Mouse (Mus musculus) midbrain, embryonic 12.5 days (tissue): ENCODE results near the gene Zbtb7b. TPM values are rescaled to one million over a fixed set of nuclear protein-coding genes. Genes with fewer than 3 reads are reported as not detected.

Experiments
- ATAC-seq: fragments of 200-750 bp; cut with Nextera tagmentation; 2 replicates; pipeline ENCODE4 v1.8.0; 2017; ENCODE audit warnings: low read depth, moderate TSS enrichment, moderate library complexity; ENCODE audit not compliant: low FRiP score
- H3K27ac ChIP-seq: fragments of 300-500 bp; sonication (generic); replicated peaks from 2 replicates; pipeline ENCODE4 v1.5.1; 2016; ENCODE audit warnings: mild to moderate bottlenecking
- H3K27me3 ChIP-seq: fragments of 300-500 bp; sonication (generic); 2 replicates; pipeline ENCODE4 v1.6.1; 2016; ENCODE audit warnings: mild to moderate bottlenecking
- H3K36me3 ChIP-seq: fragments of 300-500 bp; sonication (generic); 2 replicates; pipeline ENCODE4 v1.6.1; 2016
- H3K4me1 ChIP-seq: fragments of 300-500 bp; sonication (generic); 2 replicates; pipeline ENCODE4 v1.6.1; 2016
- H3K4me2 ChIP-seq: fragments of 300-500 bp; sonication (generic); replicated peaks from 2 replicates; pipeline ENCODE4 v1.6.1; 2016; ENCODE audit warnings: mild to moderate bottlenecking, moderate library complexity
- H3K4me3 ChIP-seq: fragments of 300-500 bp; sonication (generic); 2 replicates; pipeline ENCODE4 v1.5.1; 2016; ENCODE audit warnings: mild to moderate bottlenecking
- H3K9ac ChIP-seq: fragments of 300-500 bp; sonication (generic); replicated peaks from 2 replicates; pipeline ENCODE4 v1.6.1; 2016; ENCODE audit warnings: mild to moderate bottlenecking, moderate library complexity
- H3K9me3 ChIP-seq: fragments of 300-500 bp; sonication (generic); 2 replicates; pipeline ENCODE4 v1.6.1; 2016; ENCODE audit warnings: mild to moderate bottlenecking
- WGBS: fragments of 180-500 bp; shearing (Covaris S2); methylation state at CpG from one replicate; pipeline ENCODE4 v1.1.7; 2016; 5-methylcytosine and 5-hydroxymethylcytosine counted together
- polyA plus RNA-seq: library from polyadenylated mRNA; unstranded; fragments of >200 nt; fragmentation: Nextera tagmentation; extraction: Ambion mirVana; gene quantifications from 2 replicates; pipeline ENCODE4 v1.2.1, GENCODE M21; 2016

The Zbtb7b gene
- polyA plus RNA-seq, 1 experiment from 2014 or later, result 0.63 TPM

- Histone ChIP-seq H3K27me3 (peaks cover 43% of the 10 kb centered on the region), H3K4me2 (peak overlapping the region; percentile 74), H3K4me1 (peaks cover 68% of the 10 kb centered on the region), H3K9me3 (no peaks in the 10 kb centered on the region), H3K36me3 (peaks cover 18% of the 10 kb centered on the region), H3K27ac (peak overlapping the region; percentile 84), H3K9ac (peak overlapping the region; percentile 83), H3K4me3 (peak overlapping the region; percentile 85)
- ATAC-seq, result no peak
- 6% methylated on average over 6 of the region's 6 CpGs for WGBS
These were observed 58.0 kb downstream of the Zbtb7b start for GRCm38 (mm10) chr3:89336529-89336928.

- Histone ChIP-seq H3K4me1 (peaks cover 63% of the 10 kb centered on the region), H3K27me3 (peaks cover 60% of the 10 kb centered on the region), H3K27ac (peak overlapping the region; percentile 16), H3K4me2 (no peak overlapping the region), H3K9me3 (no peaks in the 10 kb centered on the region), H3K4me3 (no peak overlapping the region), H3K9ac (0 out of 2 replicates have a peak overlapping the region, but pooled peaks have one; percentile 20), H3K36me3 (peaks cover 18% of the 10 kb centered on the region)
- ATAC-seq, result no peak
- WGBS, result 61% methylated on average over 11 of the region's 11 CpGs
These were observed 61.5 kb downstream of the Zbtb7b start for GRCm38 (mm10) chr3:89333053-89333452.

- Histone ChIP-seq H3K9me3 (no peaks in the 10 kb centered on the region), H3K4me2 (no peak overlapping the region), H3K27me3 (peaks cover 65% of the 10 kb centered on the region), H3K4me1 (peaks cover 62% of the 10 kb centered on the region), H3K27ac (peak overlapping the region; percentile 16; the same call in 1 of the 2 replicates), H3K36me3 (peaks cover 18% of the 10 kb centered on the region), H3K4me3 (no peak overlapping the region), H3K9ac (no peak overlapping the region)
- ATAC-seq, result 0 out of 2 replicates have a peak, but pooled peaks have one; percentile 14
- WGBS, result 33% methylated on average over 12 of the region's 12 CpGs
These were observed 62.1 kb downstream of the Zbtb7b start for GRCm38 (mm10) chr3:89332476-89332875.

- Histone ChIP-seq H3K36me3 (peaks cover 18% of the 10 kb centered on the region), H3K27me3 (peaks cover 69% of the 10 kb centered on the region), H3K4me3 (no peak overlapping the region), H3K27ac (peak overlapping the region; percentile 16; the same call in 1 of the 2 replicates), H3K9ac (no peak overlapping the region), H3K4me1 (peaks cover 57% of the 10 kb centered on the region), H3K4me2 (no peak overlapping the region), H3K9me3 (no peaks in the 10 kb centered on the region)
- ATAC-seq, result no peak
- 25% methylated on average over 10 of the region's 10 CpGs for WGBS
These were observed 62.6 kb downstream of the Zbtb7b start for GRCm38 (mm10) chr3:89332013-89332412.

- H3K4me3 ChIP-seq, result no peak overlapping the region
- H3K9me3 ChIP-seq, result no peaks in the 10 kb centered on the region
- peaks cover 52% of the 10 kb centered on the region for H3K4me1 ChIP-seq
- peaks cover 69% of the 10 kb centered on the region for H3K27me3 ChIP-seq
- H3K4me2 ChIP-seq, result no peak overlapping the region
- no peak overlapping the region for H3K9ac ChIP-seq
- no peak overlapping the region for H3K27ac ChIP-seq
- no peak for ATAC-seq
- H3K36me3 ChIP-seq, result peaks cover 18% of the 10 kb centered on the region
- 64% methylated on average over 13 of the region's 13 CpGs for WGBS
These were observed 63.0 kb downstream of the Zbtb7b start for GRCm38 (mm10) chr3:89331561-89331960.

- ATAC-seq, result 0 out of 2 replicates have a peak, but pooled peaks have one; percentile 16
- Histone ChIP-seq H3K4me1 (peaks cover 46% of the 10 kb centered on the region), H3K36me3 (peaks cover 18% of the 10 kb centered on the region), H3K27me3 (peaks cover 73% of the 10 kb centered on the region), H3K4me3 (no peak overlapping the region), H3K27ac (no peak overlapping the region), H3K9me3 (no peaks in the 10 kb centered on the region), H3K4me2 (no peak overlapping the region), H3K9ac (no peak overlapping the region)
- 16% methylated on average over 10 of the region's 10 CpGs for whole genome bisulfite sequencing
These were observed 63.6 kb downstream of the Zbtb7b start for GRCm38 (mm10) chr3:89330948-89331347.

GRCm38 (mm10) chr3:89330346-89330745 is 64.2 kb downstream of the Zbtb7b start:
- Histone ChIP-seq H3K4me3 (no peak overlapping the region), H3K4me2 (no peak overlapping the region), H3K27ac (no peak overlapping the region), H3K36me3 (peaks cover 18% of the 10 kb centered on the region), H3K27me3 (peaks cover 71% of the 10 kb centered on the region), H3K4me1 (peaks cover 41% of the 10 kb centered on the region), H3K9me3 (no peaks in the 10 kb centered on the region), H3K9ac (no peak overlapping the region)
- WGBS, result 66% methylated on average over 3 of the region's 3 CpGs
- ATAC-seq, result no peak

- Histone ChIP-seq H3K27ac (no peak overlapping the region), H3K36me3 (peaks cover 6% of the 10 kb centered on the region), H3K4me3 (no peak overlapping the region), H3K9me3 (no peaks in the 10 kb centered on the region), H3K4me1 (peaks cover 39% of the 10 kb centered on the region), H3K9ac (no peak overlapping the region), H3K4me2 (no peak overlapping the region), H3K27me3 (peaks cover 61% of the 10 kb centered on the region)
- 10% methylated on average over 4 of the region's 4 CpGs for WGBS
- no peak for ATAC-seq
These were observed 66.0 kb downstream of the Zbtb7b start for GRCm38 (mm10) chr3:89328623-89329022.

Other genes with a start within 250 kb of the Zbtb7b start
- gene Hcn3, start 234.6 kb downstream of the Zbtb7b start, polyA plus RNA-seq, result 17.1 and 22.0 TPM in 2 replicates
- 42.3 and 46.5 TPM in 2 replicates for gene Clk2, start 230.0 kb downstream of the Zbtb7b start, polyA plus RNA-seq
- 94.2 and 97.1 TPM in 2 replicates for gene Scamp3, start 217.3 kb downstream of the Zbtb7b start, polyA plus RNA-seq
- gene Fam189b, start 211.6 kb downstream of the Zbtb7b start, polyA plus RNA-seq, result 29.5 and 30.3 TPM in 2 replicates
- gene Gba, start 191.8 kb downstream of the Zbtb7b start, polyA plus RNA-seq, result 42.4 and 45.8 TPM in 2 replicates
- gene Thbs3, start 179.6 kb downstream of the Zbtb7b start, polyA plus RNA-seq, result 105 and 107 TPM in 2 replicates
- 183 and 185 TPM in 2 replicates for gene Mtx1, start 167.7 kb downstream of the Zbtb7b start, polyA plus RNA-seq
- gene Muc1, start 165.7 kb downstream of the Zbtb7b start, polyA plus RNA-seq, result 3.8 and 5.2 TPM in 2 replicates
- 253 and 255 TPM in 2 replicates for gene Krtcap2, start 148.8 kb downstream of the Zbtb7b start, polyA plus RNA-seq
- 25.1 and 25.5 TPM in 2 replicates for gene Trim46, start 148.5 kb downstream of the Zbtb7b start, polyA plus RNA-seq
- gene Dpm3, start 135.4 kb downstream of the Zbtb7b start, polyA plus RNA-seq, result 72.2 and 76.1 TPM in 2 replicates
- 38.1 and 39.6 TPM in 2 replicates for gene Slc50a1, start 124.2 kb downstream of the Zbtb7b start, polyA plus RNA-seq
- 9.5 and 11.0 TPM in 2 replicates for gene Efna1, start 113.6 kb downstream of the Zbtb7b start, polyA plus RNA-seq
- gene Efna3, start 71.8 kb downstream of the Zbtb7b start, polyA plus RNA-seq, result 10.7 and 11.1 TPM in 2 replicates
- gene Efna4, start 56.7 kb downstream of the Zbtb7b start, polyA plus RNA-seq, result 16.8 and 17.3 TPM in 2 replicates
- 35.0 and 37.0 TPM in 2 replicates for gene Adam15, start 44.8 kb downstream of the Zbtb7b start, polyA plus RNA-seq
- gene Dcst2, start 32.8 kb downstream of the Zbtb7b start, polyA plus RNA-seq, result 0.22 and 0.29 TPM in 2 replicates
- gene Dcst1, start 29.5 kb downstream of the Zbtb7b start, polyA plus RNA-seq, result 0.20 and 0.65 TPM in 2 replicates
- gene Lenep, start 8.0 kb upstream of the Zbtb7b start, polyA plus RNA-seq, result 1.1 and 1.5 TPM in 2 replicates
- gene Flad1, start 17.1 kb upstream of the Zbtb7b start, polyA plus RNA-seq, result 34.4 and 34.7 TPM in 2 replicates
- 291 and 306 TPM in 2 replicates for gene Cks1b, start 23.6 kb upstream of the Zbtb7b start, polyA plus RNA-seq
- 33.0 and 43.5 TPM in 2 replicates for gene Shc1, start 23.7 kb upstream of the Zbtb7b start, polyA plus RNA-seq
- gene Pygo2, start 35.4 kb upstream of the Zbtb7b start, polyA plus RNA-seq, result 52.5 and 58.3 TPM in 2 replicates
- 16.1 and 17.9 TPM in 2 replicates for gene Pbxip1, start 41.9 kb upstream of the Zbtb7b start, polyA plus RNA-seq
- gene Pmvk, start 59.8 kb upstream of the Zbtb7b start, polyA plus RNA-seq, result 73.7 and 77.9 TPM in 2 replicates
- gene Kcnn3, start 125.4 kb upstream of the Zbtb7b start, polyA plus RNA-seq, result 1.8 and 3.0 TPM in 2 replicates